Mouse (Mus musculus): Measurements from ENCODE around the gene Thap8.

Gene Thap8

DNA sequence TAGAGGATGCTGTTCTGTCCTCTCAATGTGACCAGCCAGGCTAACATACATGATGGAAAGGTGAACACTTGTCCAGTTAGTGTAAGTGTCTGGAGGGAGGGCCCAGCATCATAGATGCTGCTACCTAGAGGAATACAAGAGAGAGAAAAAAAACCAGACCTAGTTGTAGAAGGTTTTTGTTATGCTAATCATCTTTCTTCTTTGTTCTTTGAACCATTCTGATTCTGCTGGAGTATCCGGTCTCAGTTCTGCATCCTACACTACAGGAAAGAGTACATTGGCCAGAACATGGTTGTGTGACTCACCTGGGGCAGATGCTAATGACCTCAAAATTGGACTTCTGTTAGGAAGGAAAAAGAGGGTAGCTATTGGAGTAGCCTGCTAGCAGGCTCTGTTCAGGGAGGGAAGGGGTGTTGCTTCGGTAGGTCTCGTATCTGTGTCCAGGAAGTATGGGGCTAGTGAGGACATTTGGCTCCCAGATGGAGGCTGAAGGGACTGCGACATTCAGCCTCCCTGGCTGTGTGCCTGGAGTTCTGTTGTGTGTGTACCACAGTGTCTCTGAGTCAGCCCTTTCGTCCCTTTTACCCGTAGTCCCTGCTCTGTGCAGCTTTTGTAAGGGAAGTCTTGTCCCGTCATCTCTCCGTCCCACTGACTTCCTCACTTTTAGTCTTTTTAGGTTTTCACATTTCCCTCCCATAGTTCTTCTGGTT, 7.0 kb downstream of the Thap8 start:
- peak; percentile 92 for DNase-seq

DNA sequence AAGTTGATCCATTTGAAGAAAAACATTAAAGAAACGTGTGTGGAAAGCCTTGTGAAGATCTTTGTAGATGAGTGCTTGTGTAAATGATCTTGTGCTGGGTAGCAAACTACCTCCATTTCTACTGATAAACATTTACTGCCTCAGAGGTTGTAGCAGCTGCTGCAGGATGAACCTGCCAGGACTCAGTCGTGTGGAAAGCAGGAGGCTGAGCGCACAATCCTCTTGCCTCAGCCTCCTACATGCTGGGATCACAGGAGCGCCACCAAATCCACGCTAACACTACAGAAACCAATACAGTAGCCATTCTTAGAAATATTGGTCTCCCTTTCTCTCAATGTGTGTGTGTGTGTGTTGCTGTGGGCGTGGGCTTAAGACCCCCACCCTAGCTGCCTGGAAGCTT, 8.2 kb downstream of the Thap8 start:
- peak; percentile 69 for DNase-seq

DNA sequence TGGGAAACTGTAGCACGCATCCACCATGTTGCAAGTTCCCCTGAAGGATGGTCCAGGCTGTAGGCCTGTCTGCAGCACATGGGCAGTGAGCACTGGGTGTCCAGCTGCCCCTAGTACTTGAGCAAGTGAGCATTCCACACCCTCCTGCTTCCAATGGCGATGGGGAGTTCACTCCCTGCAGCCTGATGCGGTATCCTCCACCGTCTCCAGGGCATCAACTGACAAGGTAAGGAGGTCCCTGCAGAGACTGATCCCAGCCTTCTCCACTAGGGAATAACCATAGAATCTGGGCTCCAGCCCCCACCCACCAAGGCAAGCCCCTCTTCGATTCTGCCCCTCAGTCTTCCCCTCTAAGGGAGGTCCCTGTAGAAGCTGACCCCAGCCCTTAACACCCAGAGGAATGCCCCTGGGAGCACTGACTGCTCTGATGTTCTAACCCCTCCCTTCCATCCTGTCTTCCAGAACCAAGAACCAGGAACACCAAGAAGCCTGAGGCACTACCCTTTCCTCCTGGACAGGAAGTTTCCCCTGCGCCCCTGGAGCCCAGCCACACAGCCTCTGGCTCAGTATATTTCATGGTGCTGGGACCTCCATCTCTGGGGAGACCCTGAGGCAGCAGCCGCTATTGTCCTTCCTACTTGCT, 9.3 kb downstream of the Thap8 start:
- peak; percentile 65 for DNase-seq

DNA sequence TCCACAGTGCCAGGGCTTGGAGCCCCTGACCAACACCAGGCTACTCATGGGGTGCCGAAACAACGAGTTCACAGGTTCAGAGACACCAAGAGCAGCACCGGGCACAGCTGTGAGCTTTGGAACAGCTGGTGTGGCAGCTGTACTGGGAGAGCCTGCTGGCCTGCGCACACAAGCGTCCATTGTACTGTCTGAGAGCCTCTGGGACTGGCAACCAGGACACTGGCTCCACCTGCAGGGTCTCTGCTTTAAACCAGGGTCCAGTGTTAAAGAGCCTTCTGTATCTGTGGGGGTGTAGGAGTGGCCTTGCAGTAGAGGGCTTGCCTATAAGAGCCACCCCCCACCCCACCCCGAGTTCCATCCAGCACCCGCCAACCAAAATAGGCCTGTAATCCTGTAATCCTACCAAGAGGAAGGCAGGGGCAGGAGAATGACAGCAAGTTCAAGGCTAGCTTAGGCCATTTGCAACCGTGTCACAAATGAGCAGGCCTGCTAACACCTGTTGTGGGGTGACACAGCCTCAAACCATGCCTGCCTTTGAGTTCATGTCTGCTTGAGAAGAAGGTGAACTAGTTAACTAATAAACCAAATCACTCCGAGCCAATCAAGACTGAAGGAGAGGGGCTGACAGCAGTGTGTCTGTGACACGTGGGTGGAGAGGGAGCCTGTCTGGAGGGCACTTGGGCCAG, 10.0 kb downstream of the Thap8 start:
- peak; percentile 48 for DNase-seq

DNA sequence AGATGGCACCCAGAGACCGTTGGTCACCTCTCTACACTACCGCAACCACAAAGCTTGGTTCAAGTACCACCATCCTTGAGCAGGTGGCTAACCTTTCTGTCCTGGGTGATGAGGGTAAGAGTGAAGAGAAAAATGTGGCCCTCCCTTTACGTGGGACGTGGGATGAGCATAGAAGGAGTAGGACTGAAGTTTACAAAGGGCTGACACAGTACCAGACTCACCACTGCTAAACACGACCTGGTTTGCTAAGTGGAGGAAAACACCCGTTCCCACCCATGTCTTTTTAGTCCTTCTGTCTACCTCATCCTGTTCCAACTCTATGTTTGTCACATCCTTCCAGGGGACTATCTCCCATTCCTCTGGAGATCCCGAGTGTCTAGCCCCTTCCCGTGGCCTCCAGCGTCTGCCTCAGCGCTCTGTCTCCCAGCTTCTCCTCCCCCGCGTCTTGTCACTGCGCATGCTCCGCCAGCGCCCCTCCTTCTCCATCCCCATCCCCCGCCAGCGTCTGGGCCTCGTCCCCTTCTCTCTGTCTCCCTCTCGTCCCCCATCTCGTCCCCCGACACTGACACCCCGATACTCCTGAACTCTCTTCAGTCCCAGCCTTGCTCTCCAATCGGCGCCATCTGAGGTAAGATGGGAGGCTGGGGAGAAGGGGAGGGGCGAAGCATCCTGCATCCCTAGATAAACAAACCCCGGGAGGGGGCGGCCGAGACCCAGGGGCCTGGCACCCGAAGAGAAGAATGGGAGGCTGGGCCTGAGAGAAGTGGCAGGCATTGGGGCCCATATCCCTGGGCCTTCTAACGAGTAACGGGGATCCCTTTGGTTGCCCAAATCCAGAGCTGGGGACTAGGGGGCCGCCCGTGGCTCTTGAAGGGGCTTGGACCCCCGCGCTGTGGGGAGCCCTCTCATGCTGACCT, 11.6 kb downstream of the Thap8 start, which contains the start of gene Clip3:
Clip3 (plus strand) TSS at position 514 of the 917 bp plus-strand sequence.
- peak; percentile 94 for DNase-seq

DNA sequence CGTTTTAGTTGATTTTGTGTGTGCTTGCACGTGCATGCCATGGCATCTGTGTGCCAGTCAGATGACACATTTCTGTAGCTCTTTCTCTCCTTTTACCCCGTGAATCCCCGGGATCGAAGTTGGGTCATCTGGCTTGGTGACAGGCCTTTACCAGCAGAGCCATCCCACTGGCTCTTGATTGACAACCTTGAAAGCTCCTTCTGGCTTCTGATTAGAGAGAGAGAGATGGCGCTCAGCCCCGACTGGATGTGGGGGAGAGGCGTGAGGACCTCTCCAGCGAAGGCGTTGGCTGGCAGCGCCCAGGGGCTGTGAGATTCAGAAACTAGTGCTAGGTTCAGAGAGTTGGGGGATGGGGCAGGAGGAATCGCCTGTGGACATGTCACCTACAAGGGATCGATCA, 13.9 kb downstream of the Thap8 start:
- DNase-seq, result peak; percentile 74

DNA sequence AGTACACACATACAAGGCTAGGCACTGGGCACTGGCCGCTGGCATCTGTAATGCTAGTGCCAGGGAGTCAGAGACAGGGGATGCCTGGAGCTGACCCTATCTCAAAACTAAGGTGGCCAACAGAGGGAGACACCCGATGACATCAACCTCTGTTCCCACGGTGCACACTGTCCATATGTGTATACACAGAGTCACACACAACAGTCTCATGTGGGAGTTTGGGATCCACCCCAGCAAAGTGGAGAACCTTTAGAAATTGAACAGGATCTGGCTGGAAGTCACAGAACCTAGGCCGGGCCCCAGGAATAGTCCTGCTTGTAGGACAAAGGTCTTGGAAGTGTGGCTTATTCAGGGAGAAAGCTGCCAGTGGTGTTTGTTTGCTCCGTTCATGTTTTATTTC, 14.4 kb downstream of the Thap8 start:
- peak; percentile 67 for DNase-seq

DNA sequence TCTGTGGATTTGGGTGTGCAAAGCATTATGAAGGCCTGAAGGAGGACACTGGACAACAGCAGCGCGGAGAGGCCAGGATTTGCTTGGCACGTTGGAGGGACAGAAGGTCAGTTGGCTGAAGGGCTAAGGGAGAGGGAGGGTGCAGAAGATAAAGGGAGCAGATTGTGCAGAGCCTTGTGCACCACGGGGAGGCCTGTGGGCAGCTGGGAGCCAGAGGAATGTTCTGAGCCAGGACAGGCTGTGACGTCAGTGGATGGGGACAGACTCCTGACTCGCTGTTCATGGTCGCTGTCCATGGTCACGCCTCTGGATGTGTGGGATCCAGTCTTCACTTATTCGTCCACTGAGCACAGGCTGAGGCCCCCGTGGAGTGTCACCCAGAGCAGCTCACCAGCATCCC, 15.2 kb downstream of the Thap8 start:
- DNase-seq, result peak; percentile 98

DNA sequence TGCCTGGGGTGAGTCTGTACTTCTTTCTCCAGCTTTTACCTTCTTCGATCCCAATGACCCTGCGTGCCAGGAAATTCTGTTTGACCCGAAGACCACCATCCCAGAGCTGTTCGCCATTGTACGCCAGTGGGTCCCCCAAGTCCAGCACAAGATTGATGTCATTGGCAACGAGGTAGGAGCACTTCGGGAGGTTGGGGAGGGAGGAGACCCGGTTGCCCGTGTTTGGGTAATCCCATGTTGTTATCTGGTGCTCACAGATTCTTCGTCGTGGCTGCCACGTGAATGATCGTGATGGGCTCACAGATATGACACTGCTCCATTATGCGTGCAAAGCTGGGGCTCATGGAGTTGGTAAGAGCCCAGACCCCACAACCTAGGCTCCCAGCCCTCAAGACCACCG, 16.9 kb downstream of the Thap8 start:
- DNase-seq, result peak; percentile 62

DNA sequence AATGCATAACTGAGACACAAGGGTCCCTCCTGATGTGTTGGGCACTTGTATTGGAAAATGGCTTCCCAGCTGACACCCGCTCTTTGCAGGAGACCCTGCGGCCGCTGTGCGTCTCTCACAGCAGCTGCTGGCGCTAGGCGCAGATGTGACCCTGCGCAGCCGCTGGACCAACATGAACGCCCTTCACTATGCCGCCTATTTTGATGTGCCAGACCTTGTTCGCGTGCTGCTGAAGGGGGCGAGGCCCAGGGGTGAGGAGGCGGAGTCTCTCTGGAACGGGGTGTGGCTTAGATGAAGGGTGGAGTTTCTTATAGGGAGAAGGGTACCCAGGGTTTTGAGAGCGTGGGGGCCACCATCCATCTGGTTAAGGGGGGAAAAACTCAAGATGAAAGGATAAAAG, 17.4 kb downstream of the Thap8 start:
- peak; percentile 71 for DNase-seq

DNA sequence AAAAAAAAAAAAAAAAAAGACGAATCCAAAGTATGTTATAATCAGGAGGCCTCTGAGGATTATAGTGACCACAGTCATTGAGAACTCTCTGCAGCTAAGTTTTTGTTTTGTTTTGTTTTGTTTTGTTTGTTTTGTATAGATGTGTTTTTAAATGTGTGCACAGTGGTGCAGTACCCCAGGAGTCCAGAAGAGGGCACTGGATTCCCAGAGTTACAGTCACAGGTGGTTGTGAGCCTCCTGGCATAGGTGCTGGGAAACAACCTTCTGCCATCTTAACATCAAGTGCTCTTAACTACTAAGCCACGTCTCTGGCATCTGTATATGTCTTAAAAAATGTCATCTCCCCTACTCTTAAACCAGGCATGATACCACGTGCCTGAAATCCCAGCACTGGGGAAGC, 21.0 kb downstream of the Thap8 start:
- DNase-seq, result no peak

DNA sequence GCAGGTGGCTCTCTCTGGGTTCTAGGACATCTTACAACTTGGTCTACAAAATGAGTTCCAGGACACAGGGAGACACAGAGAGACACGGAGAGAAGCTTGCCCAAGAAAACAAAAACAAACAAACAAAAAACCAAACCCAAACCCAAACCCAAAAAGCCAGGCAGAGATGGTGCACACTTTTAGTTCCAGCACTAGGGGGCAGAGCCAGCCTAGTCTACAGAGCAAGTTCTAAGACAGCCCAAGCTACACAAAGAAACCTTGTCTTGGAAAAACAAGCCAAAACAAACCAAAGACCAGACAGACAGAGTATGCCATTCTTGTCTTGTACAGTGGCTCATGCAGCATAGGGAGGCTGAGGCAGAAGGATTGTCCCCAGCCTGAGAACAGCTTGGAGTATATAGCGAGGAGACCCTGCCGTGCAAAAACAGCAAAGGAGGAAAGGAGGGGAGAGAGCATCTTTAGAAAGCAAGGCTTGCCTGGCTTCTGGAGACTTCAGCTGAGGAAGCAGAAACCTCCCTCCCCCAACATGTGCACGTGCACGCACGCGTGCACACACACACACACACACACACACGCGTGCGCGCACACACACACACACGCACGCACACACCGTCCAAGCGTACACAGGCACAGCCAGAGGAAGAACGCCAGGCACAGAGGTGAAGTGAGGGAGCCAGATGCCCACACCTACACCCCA, 26.3 kb downstream of the Thap8 start:
- no peak for DNase-seq

DNA sequence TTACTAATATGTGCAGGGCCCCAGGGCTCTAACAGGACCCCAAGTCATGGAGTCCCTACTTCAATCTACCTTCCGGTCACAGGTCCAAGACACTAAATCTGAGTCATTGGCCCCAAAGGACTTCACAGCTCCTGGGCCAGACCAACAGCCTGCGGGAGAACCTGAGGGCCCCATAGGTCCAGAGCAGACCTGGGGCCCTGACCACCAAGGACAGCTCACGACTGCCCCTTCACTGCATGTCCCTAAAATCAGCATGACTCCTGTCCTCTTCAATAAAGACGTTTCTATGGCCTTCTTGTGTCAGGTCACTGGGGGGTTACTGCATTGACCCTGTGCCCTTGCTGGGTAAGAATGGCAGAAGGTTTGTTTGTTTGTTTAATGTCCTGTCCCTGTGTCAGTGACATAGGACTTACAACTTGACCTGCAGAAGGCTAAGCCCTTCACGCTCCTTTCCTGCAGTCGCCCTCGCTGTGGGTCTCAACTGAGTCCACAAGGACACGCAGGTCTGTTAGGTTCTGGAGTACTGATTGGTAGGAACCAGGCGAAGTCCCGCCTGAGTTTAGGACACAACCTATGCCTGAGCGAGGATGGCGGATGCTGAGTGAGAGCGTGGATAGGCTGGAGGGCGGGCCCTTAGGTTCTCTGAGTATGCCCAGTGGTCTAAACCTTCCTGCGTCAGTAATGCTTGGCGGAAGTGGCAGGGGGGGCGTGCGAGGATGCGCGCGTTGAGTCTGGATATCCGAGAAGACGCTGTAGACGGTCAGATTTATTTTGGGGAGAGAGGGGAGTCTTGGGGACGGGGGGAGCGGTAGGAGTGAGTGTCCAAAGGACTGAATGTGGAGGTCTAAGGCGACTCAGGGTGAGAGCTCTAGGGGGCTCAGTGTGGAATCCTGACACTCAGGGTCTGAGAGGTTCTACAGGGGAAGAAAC, 28.4 kb downstream of the Thap8 start, which contains the start of gene Alkbh6:
Alkbh6 (plus strand) TSS at position 642 of the 930 bp plus-strand sequence.
- DNase-seq, result peak; percentile 98

DNA sequence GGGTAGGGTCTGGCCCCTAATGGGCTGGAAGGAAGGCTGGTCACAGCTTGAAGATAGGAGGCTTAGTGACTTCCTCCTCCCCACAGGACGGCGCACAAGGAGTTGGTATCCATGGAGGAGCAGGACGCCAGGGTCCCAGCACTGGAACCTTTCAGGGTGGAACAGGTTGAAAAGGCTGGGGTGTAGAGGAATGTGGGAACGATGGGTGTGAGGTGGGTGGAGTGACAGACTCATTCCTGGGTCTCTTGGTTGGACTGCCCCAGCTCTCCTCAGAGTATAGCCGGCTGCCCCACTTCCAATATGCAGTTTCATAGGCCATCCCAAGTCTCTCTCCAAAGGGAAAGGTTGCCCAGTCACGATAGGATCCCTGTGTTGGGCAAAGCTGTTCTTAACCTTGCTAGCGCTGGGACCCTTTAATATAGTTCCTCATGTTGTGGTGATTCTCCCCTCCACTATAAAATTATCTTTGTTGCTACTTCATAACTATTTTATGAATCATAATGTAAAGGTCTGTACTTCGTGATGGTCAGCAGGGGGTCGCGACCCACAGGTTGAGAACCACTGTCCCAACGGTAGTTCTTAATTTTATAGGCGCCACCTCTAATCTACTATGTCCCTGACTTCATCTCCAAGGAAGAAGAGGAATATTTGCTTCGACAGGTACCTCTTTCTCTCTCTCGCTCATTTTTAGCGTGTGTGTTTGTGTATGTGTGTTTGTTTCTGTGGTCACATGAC, 29.7 kb downstream of the Thap8 start:
- DNase-seq, result no peak

DNA sequence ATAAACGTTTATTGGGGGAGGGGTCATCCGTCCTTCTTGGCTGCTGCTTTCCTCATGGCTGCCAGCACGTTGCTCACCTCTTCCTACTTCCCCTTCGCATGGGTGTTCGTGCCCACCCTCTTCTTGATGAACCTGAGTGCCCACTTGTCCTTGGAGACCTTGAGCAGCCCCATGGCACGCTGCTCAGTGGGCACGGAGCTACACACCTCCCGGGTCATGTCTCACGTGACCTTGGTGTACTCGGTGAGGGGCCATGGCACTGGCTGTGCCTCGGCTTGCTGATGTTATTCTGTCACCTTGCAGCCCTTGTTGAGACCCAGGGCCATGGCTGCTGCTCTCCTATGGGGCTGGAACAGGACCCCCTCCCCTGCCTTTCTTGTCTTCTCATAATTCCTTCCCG, 30.2 kb downstream of the Thap8 start:
- no peak for DNase-seq

DNA sequence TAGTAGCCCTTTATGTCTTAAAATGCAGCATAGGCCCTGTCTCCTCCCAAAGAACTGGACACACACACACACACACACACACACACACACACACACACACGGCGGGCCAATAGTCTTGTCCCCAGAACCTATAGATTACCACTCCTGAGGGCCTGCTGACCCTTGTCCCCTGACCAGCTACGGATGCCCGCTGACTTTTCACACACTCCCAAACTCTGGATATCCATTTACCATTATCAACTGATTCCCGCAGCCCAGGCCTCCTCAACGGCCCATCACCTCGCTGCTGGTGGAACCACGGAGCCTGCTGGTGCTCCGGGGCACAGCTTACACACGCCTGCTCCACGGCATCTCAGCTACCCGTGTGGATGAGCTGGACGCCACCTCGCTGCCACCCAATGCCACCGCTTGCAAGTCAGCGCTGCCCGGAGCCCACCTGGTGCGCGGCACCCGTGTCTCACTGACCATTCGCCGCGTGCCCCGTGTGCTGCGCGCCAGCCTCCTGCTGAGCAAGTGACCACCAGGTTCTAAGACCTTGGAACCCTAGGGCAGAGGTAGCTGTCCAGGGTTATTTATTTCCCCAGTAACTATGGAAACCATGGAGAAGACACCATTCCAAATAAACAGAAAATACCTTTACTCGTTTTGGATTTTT, 33.9 kb downstream of the Thap8 start:
- DNase-seq, result no peak

DNA sequence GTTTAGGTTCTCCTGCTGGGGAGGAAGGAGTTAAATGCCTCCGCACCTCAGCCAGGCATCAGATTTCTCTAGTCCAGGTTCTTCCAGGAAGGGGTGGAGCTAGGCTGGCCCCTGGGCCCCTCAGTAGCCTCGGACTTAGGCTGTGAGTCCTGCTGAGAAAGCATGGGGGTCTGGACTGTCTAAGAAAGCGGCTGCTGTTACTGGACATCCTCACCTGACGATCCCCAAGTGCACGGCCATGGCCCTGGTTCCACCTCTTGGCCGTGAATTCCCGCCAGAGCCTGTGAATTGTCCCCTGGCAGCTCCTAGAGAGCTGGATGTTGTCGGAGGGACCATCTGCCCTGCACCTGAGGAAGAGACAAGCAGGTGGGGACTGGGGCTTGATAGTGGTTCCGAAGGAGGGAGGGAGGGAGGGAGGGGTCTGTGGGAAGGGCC, 34.8 kb downstream of the Thap8 start, which contains the start of gene Syne4:
Syne4 (plus strand) TSS at position 87 of the 435 bp plus-strand sequence.
- DNase-seq, result peak; percentile 71

DNA sequence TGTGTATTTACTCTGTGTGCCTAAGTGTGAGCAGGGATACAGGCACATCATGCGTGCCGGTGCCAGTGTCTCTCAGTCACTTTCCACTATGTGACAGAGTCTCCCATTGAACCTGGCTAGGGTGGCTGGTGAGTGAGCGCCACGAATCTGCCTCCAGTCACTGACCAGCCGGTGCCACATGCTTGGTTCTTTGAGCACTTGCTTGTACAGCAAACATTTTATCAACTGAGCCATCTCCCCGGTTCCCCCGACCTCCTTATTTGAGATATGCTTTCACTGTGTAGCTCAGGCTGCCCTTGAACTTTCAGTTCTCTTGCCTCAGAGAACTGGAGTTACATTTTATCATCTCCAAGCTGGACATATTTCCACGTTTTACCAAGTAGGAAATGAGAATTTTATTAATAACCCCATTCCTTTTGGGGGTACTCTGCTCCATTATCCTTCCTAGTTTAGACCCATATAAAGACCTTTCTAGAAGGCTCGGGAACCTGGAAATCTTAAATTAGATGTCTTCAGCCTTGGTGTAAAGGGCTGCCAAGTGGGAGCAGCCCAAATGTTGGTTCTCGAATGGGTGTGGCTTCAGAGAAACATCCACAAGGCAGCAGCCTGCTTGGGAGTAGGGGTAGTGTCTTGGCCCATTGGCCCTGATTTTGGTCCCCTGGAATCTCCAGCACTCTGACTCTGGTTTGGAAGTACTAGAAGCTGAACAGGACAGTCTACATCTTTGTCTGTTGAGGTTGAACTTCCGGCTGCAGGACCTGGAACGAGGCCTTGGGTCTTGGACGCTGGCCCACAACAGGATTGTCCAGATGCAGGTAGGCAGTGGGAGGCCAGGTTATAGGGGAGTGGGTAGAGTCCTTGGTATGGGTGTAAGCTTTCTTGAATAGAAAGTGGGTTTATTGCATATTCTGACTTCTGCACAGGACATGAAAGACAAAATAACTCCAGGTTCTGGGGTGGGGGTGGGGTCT, 36.0 kb downstream of the Thap8 start:
- DNase-seq, result no peak
